Mouse (Mus musculus) 3T3-L1 (cell line): ENCODE measurements at regions not wholly inside any gene's neighbourhood (a gene's known extent, or its start where the extent isn't known, plus 50 kb on each side); places are given as distances from the start of the nearest gene placed in this dataset.
A peak's percentile ranks its signal among the peaks of the same experiment; 100 is the strongest.

ENCODE experiments used
- DNase-seq: peaks from one replicate; pipeline ENCODE4 v3.0.0-alpha.2; 2015; ENCODE audit warnings: low read depth, low spot score

GRCm38 (mm10) chr14:76295411-76296169, 119.2 kb upstream of the Tsc22d1 start:
- no peak for DNase-seq

- DNase-seq, result no peak
Observed at GRCm38 (mm10) chr14:76297864-76298263, 116.9 kb upstream of the Tsc22d1 start.

GRCm38 (mm10) chr14:76302322-76302991, 112.3 kb upstream of the Tsc22d1 start:
- no peak for DNase-seq

- DNase-seq, result no peak
Observed at GRCm38 (mm10) chr14:76307603-76308002, 107.2 kb upstream of the Tsc22d1 start.

- DNase-seq, result no peak
Observed at GRCm38 (mm10) chr14:76308188-76308812, 106.5 kb upstream of the Tsc22d1 start.

- no peak for DNase-seq
Observed at GRCm38 (mm10) chr14:76309606-76310005, 105.2 kb upstream of the Tsc22d1 start.

- DNase-seq, result peak; percentile 19
Observed at GRCm38 (mm10) chr14:76310278-76310677, 104.5 kb upstream of the Tsc22d1 start.

GRCm38 (mm10) chr14:76313424-76314190, 101.2 kb upstream of the Tsc22d1 start:
- no peak for DNase-seq

- DNase-seq, result peak; percentile 19
Observed at GRCm38 (mm10) chr14:76318438-76318837, 96.3 kb upstream of the Tsc22d1 start.

- no peak for DNase-seq
Observed at GRCm38 (mm10) chr14:76324246-76324645, 90.5 kb upstream of the Tsc22d1 start.

GRCm38 (mm10) chr14:76329983-76330382, 84.8 kb upstream of the Tsc22d1 start:
- no peak for DNase-seq

GRCm38 (mm10) chr14:76331497-76332335, 83.0 kb upstream of the Tsc22d1 start:
- no peak for DNase-seq

GRCm38 (mm10) chr14:76332336-76332703, 82.4 kb upstream of the Tsc22d1 start:
- no peak for DNase-seq

GRCm38 (mm10) chr14:76340789-76341188, 74.0 kb upstream of the Tsc22d1 start:
- DNase-seq, result no peak

- DNase-seq, result no peak
Observed at GRCm38 (mm10) chr14:76341226-76341625, 73.5 kb upstream of the Tsc22d1 start.

GRCm38 (mm10) chr14:76351856-76352255, 62.9 kb upstream of the Tsc22d1 start:
- no peak for DNase-seq

- no peak for DNase-seq
Observed at GRCm38 (mm10) chr14:76356161-76356560, 58.6 kb upstream of the Tsc22d1 start.

GRCm38 (mm10) chr14:76359837-76360410, 54.8 kb upstream of the Tsc22d1 start:
- peak; percentile 50 for DNase-seq

GRCm38 (mm10) chr14:76364034-76364433, 50.7 kb upstream of the Tsc22d1 start:
- no peak for DNase-seq
